Mouse (Mus musculus): Measurements from ENCODE around the gene Cbfa2t3. TPM values are rescaled to one million over a fixed set of nuclear protein-coding genes. Genes with fewer than 3 reads are reported as not detected.

The Cbfa2t3 gene
- total and polyA plus RNA-seq, 3 experiments: 10.5 to 102 TPM; not detected in 1

GRCm38 (mm10) chr8:122691018-122691417 is 7.9 kb downstream of the Cbfa2t3 start:
- Histone ChIP-seq H3K27ac (ENCODE audit: control insufficient read depth, low read depth, low read length) (0 out of 2 replicates have a peak overlapping the region, but pooled peaks have one; percentile 3), H3K4me3 (ENCODE audit: control insufficient read depth in 1 of 2, insufficient read depth in 1 of 2, low read depth in 2 of 2, low read length in 2 of 2) (no peak overlapping the region)

DNA sequence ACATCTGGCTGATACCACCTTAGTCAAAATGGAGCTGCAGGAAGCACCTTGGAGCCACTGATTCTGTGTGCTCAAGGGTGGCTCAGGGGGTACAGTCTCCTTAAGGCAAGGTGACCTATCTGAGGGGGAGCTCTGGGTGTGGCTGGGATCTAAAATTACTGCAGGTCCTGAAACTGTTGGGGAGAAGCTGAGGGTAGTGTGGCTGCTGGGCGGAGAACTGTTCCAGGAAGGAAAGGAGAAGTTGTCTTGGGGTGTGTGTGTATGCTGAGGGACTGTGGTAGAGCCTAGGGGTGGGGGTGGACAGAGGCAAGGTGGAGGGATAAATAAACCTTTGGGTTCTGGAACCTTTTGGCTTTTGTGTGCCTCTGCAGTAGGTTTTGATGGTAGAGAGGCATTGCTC is 9.6 kb downstream of the Cbfa2t3 start:
- peak; percentile 87 for DNase-seq (ENCODE audit: low read depth, low spot score)
- peak overlapping the region; percentile 64 for H3K27ac ChIP-seq (ENCODE audit: control insufficient read depth, low read depth, low read length)
- peak overlapping the region; percentile 11; the same call in 1 of the 2 replicates for H3K9ac ChIP-seq (ENCODE audit: control insufficient read depth, low read depth, low read length, poor library complexity, severe bottlenecking)
- TF ChIP-seq UBTF (IDR thresholded peaks at IDR 0.05; ENCODE audit: borderline replicate concordance, insufficient read depth, low read depth, low read length) (no peak), MAX (IDR thresholded peaks at IDR 0.05; ENCODE audit: low read length) (no peak), ELF1 (IDR thresholded peaks at IDR 0.05; ENCODE audit: low read depth, low read length) (no peak), CHD2 (IDR thresholded peaks at IDR 0.05; ENCODE audit: low read length) (no peak), JUND (IDR thresholded peaks at IDR 0.05; ENCODE audit: low read depth, low read length) (no peak), CTCF (IDR thresholded peaks at IDR 0.05 in 2 of 3, conservative IDR thresholded peaks at IDR 0.05 in 1 of 3; ENCODE audit: control insufficient read depth in 1 of 3, insufficient read depth in 1 of 3, low read depth in 2 of 3, low read length in 3 of 3, poor library complexity in 1 of 3, severe bottlenecking in 1 of 3) (no peak), POLR2A (IDR thresholded peaks at IDR 0.05; ENCODE audit: control insufficient read depth in 1 of 2, insufficient read depth in 1 of 2, low read depth in 1 of 2, low read length in 2 of 2, poor library complexity in 1 of 2) (peak in 1 of 2 experiments; percentile 47; a peak in 2 of 4 replicates), POLR2AphosphoS5 (IDR thresholded peaks at IDR 0.05; ENCODE audit: borderline replicate concordance, low read depth, low read length) (peak; percentile 4; the same call in 1 of the 2 replicates), MAFK (IDR thresholded peaks at IDR 0.05; ENCODE audit: borderline replicate concordance, low read depth, low read length) (no peak), MYC (IDR thresholded peaks at IDR 0.05; ENCODE audit: low read depth, low read length) (no peak), MYB (IDR thresholded peaks at IDR 0.05; ENCODE audit: low read depth, low read length) (no peak), EP300 (IDR thresholded peaks at IDR 0.05; ENCODE audit: low read depth in 1 of 2, low read length in 2 of 2) (no peak), TBP (IDR thresholded peaks at IDR 0.05; ENCODE audit: low read depth, low read length) (peak; percentile 55; the same call in 1 of the 2 replicates), CHD1 (IDR thresholded peaks at IDR 0.05; ENCODE audit: low read depth, low read length) (no peak), TAL1 (IDR thresholded peaks at IDR 0.05; ENCODE audit: low read length) (peak; percentile 36; the same call in 1 of the 2 replicates)
- no peaks in the 10 kb centered on the region for H3K27me3 ChIP-seq (ENCODE audit: control insufficient read depth in 1 of 2, insufficient read depth in 2 of 2, low read length in 2 of 2)
- H3K4me1 ChIP-seq (ENCODE audit: control insufficient read depth in 1 of 2, insufficient read depth in 2 of 2, low read length in 2 of 2): peaks cover 25 to 90% of the 10 kb centered on the region in 2 experiments
- no peaks in the 10 kb centered on the region for H3K9me3 ChIP-seq (replicated peaks; ENCODE audit: insufficient read depth, low read length)
- peaks cover 97% of the 10 kb centered on the region for H3K79me2 ChIP-seq (ENCODE audit: control insufficient read depth, insufficient read depth, low read length, poor library complexity)
- H3K4me3 ChIP-seq (ENCODE audit: control insufficient read depth in 1 of 2, insufficient read depth in 1 of 2, low read depth in 2 of 2, low read length in 2 of 2): no peak overlapping the region
- peaks cover 26 to 93% of the 10 kb centered on the region in 2 experiments for H3K36me3 ChIP-seq (ENCODE audit: control insufficient read depth in 1 of 2, insufficient read depth in 2 of 2, low read length in 2 of 2)

More at GRCm38 (mm10) chr8:122691018-122691417, 7.9 kb downstream of the Cbfa2t3 start:
- peak in 1 of 2 experiments; percentile 18; a peak in 1 of 4 replicates for TF ChIP-seq POLR2A (IDR thresholded peaks at IDR 0.05; ENCODE audit: control insufficient read depth in 1 of 2, insufficient read depth in 1 of 2, low read depth in 1 of 2, low read length in 2 of 2, poor library complexity in 1 of 2)
- no peak for TF ChIP-seq ELF1 (IDR thresholded peaks at IDR 0.05; ENCODE audit: low read depth, low read length)
- Histone ChIP-seq H3K79me2 (ENCODE audit: control insufficient read depth, insufficient read depth, low read length, poor library complexity) (peaks cover 98% of the 10 kb centered on the region), H3K27me3 (ENCODE audit: control insufficient read depth in 1 of 2, insufficient read depth in 2 of 2, low read length in 2 of 2) (no peaks in the 10 kb centered on the region), H3K9me3 (replicated peaks; ENCODE audit: insufficient read depth, low read length) (no peaks in the 10 kb centered on the region), H3K36me3 (ENCODE audit: control insufficient read depth in 1 of 2, insufficient read depth in 2 of 2, low read length in 2 of 2) (peaks cover 18 to 95% of the 10 kb centered on the region in 2 experiments), H3K4me1 (ENCODE audit: control insufficient read depth in 1 of 2, insufficient read depth in 2 of 2, low read length in 2 of 2) (peaks cover 31 to 95% of the 10 kb centered on the region in 2 experiments), H3K9ac (ENCODE audit: control insufficient read depth, low read depth, low read length, poor library complexity, severe bottlenecking) (no peak overlapping the region)
- DNase-seq (ENCODE audit: low read depth, low spot score): peak; percentile 45

Measured in MEL (cell line).